Mouse (Mus musculus) lung, embryonic 16.5 days (tissue): ENCODE measurements around the gene Erc2. TPM values are rescaled to one million over a fixed set of nuclear protein-coding genes. Genes with fewer than 3 reads are reported as not detected.
"Not testable (repeated sequence)": the region's sequence is repeated elsewhere in the genome, so short reads cannot be mapped to it uniquely, and the experiment has no call there.

Source experiments
- ATAC-seq: fragments of 200-750 bp; cut with Nextera tagmentation; 2 replicates; pipeline ENCODE4 v1.8.0; 2017; ENCODE audit warnings: low read depth, mild to moderate bottlenecking, moderate library complexity
- H3K27ac ChIP-seq: fragments of 300-500 bp; sonication (generic); 2 replicates; pipeline ENCODE4 v1.5.1; 2014; ENCODE audit warnings: mild to moderate bottlenecking, control low read depth, low read length
- H3K27me3 ChIP-seq: fragments of 300-500 bp; sonication (generic); 2 replicates; pipeline ENCODE4 v1.6.1; 2014; ENCODE audit warnings: low read depth, low read length, mixed read lengths; ENCODE audit not compliant: control insufficient read depth, insufficient read depth
- H3K36me3 ChIP-seq: fragments of 300-500 bp; sonication (generic); 2 replicates; pipeline ENCODE4 v1.6.1; 2014; ENCODE audit warnings: low read length; ENCODE audit not compliant: control insufficient read depth, insufficient read depth
- H3K4me1 ChIP-seq: fragments of 300-500 bp; sonication (generic); replicated peaks from 2 replicates; pipeline ENCODE4 v1.6.1; 2014; ENCODE audit warnings: low read length, mixed read lengths; ENCODE audit not compliant: control insufficient read depth, insufficient read depth
- H3K4me2 ChIP-seq: fragments of 300-500 bp; sonication (generic); 2 replicates; pipeline ENCODE4 v1.6.1; 2014; ENCODE audit warnings: low read depth, low read length, control low read depth
- H3K4me3 ChIP-seq: fragments of 300-500 bp; sonication (generic); 2 replicates; pipeline ENCODE4 v1.5.1; 2014; ENCODE audit warnings: mild to moderate bottlenecking, low read length, control low read depth
- H3K9ac ChIP-seq: fragments of 300-500 bp; sonication (generic); 2 replicates; pipeline ENCODE4 v1.6.1; 2014; ENCODE audit warnings: low read length, control low read depth
- H3K9me3 ChIP-seq: fragments of 300-500 bp; sonication (generic); 2 replicates; pipeline ENCODE4 v1.6.1; 2016; ENCODE audit warnings: low read length; ENCODE audit not compliant: control insufficient read depth
- WGBS: fragments of 180-500 bp; shearing (Covaris S2); extraction: QIAGEN DNeasy Blood & Tissue Kit; methylation state at CpG from one replicate; pipeline ENCODE4 v1.1.7; 2014; 5-methylcytosine and 5-hydroxymethylcytosine counted together
- polyA plus RNA-seq: library from polyadenylated mRNA; unstranded; fragments of >200 nt; fragmentation: Nextera tagmentation; extraction: Ambion mirVana; gene quantifications from 2 replicates; pipeline ENCODE4 v1.2.1, GENCODE M21; 2015

Gene Erc2
- polyA plus RNA-seq, 1 experiment from 2014 or later: 1.5 TPM

DNA sequence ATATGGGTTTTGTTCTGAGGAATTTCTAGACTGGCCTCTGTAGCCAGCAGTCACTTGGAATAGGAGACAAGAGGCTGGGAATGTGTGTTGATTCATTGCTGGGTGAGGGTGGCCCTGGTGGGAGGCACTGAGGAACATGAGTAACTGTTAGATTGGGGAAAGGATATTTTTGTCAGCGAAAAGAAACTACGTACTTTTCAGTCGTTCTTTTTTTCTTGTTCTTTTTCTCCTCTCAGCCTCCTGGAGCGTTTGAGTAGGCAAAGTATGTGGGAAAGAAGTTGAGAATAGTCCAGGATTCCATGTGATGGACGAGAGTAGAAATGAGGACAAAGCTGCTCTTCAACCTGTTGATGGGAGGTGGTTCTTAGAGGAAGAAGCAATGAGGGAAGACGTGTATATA lies 230.4 kb downstream of the Erc2 start:
- Histone ChIP-seq H3K9me3 (no peaks in the 10 kb centered on the region), H3K27ac (no peak overlapping the region), H3K9ac (no peak overlapping the region), H3K4me1 (no peaks in the 10 kb centered on the region), H3K4me3 (no peak overlapping the region), H3K27me3 (no peaks in the 10 kb centered on the region), H3K4me2 (no peak overlapping the region), H3K36me3 (no peaks in the 10 kb centered on the region)
- no peak for ATAC-seq
- 74% methylated on average over 6 of the region's 6 CpGs for WGBS

GRCm38 (mm10) chr14:27860371-27861046 lies 238.3 kb downstream of the Erc2 start:
- 52% methylated on average over 6 of the region's 6 CpGs for WGBS

GRCm38 (mm10) chr14:27862299-27862698 lies 240.1 kb downstream of the Erc2 start:
- H3K4me3 ChIP-seq: no peak overlapping the region
- ATAC-seq: no peak
- H3K4me2 ChIP-seq: no peak overlapping the region
- no peak overlapping the region for H3K27ac ChIP-seq
- H3K9me3 ChIP-seq: no peaks in the 10 kb centered on the region
- H3K36me3 ChIP-seq: no peaks in the 10 kb centered on the region
- H3K4me1 ChIP-seq: no peaks in the 10 kb centered on the region
- no peaks in the 10 kb centered on the region for H3K27me3 ChIP-seq
- H3K9ac ChIP-seq: no peak overlapping the region

More at GRCm38 (mm10) chr14:27860371-27861046, 238.3 kb downstream of the Erc2 start:
- no peaks in the 10 kb centered on the region for H3K27me3 ChIP-seq
- H3K36me3 ChIP-seq: no peaks in the 10 kb centered on the region
- H3K9ac ChIP-seq: no peak overlapping the region
- no peak overlapping the region for H3K27ac ChIP-seq
- no peaks in the 10 kb centered on the region for H3K9me3 ChIP-seq
- no peak overlapping the region for H3K4me3 ChIP-seq
- ATAC-seq: 0 out of 2 replicates have a peak, but pooled peaks have one; percentile 20
- no peak overlapping the region for H3K4me2 ChIP-seq
- H3K4me1 ChIP-seq: no peaks in the 10 kb centered on the region

DNA sequence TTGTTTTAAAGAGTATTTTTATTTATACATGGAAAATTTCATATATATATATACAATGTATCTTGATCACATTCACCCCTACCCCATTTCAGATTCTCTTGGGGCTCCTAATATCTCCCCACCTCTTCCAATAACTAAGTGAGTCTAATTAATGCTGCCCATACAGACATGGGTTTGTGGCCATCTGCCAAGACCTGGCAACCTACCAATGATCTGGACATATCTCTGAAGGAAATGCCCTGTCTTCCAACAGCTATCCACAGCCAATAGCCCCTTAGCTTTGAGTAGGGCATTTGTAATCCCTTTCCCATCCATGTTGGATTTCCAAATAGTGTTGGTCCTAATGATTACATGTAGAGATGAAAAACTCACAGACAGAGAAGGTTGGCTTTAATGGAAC lies 245.2 kb downstream of the Erc2 start:
- Histone ChIP-seq H3K4me1 (no peaks in the 10 kb centered on the region), H3K36me3 (no peaks in the 10 kb centered on the region), H3K27ac (no peak overlapping the region), H3K9ac (no peak overlapping the region), H3K9me3 (no peaks in the 10 kb centered on the region), H3K4me2 (no peak overlapping the region), H3K4me3 (no peak overlapping the region), H3K27me3 (no peaks in the 10 kb centered on the region)
- no peak for ATAC-seq

GRCm38 (mm10) chr14:27873619-27874018 lies 251.4 kb downstream of the Erc2 start:
- H3K36me3 ChIP-seq: no peaks in the 10 kb centered on the region
- no peak overlapping the region for H3K27ac ChIP-seq
- no peaks in the 10 kb centered on the region for H3K9me3 ChIP-seq
- no peak overlapping the region for H3K9ac ChIP-seq
- ATAC-seq: no peak
- H3K4me2 ChIP-seq: no peak overlapping the region
- H3K4me1 ChIP-seq: no peaks in the 10 kb centered on the region
- 79% methylated on average over 1 of the region's 1 CpGs for WGBS
- H3K4me3 ChIP-seq: no peak overlapping the region
- no peaks in the 10 kb centered on the region for H3K27me3 ChIP-seq

- Histone ChIP-seq H3K36me3 (no peaks in the 10 kb centered on the region), H3K9me3 (no peaks in the 10 kb centered on the region), H3K27me3 (no peaks in the 10 kb centered on the region), H3K4me3 (no peak overlapping the region), H3K27ac (no peak overlapping the region), H3K9ac (no peak overlapping the region), H3K4me2 (no peak overlapping the region), H3K4me1 (no peaks in the 10 kb centered on the region)
- ATAC-seq: no peak
- WGBS: 78% methylated on average over 13 of the region's 13 CpGs
Measured at GRCm38 (mm10) chr14:27875991-27876411, 253.8 kb downstream of the Erc2 start.

DNA sequence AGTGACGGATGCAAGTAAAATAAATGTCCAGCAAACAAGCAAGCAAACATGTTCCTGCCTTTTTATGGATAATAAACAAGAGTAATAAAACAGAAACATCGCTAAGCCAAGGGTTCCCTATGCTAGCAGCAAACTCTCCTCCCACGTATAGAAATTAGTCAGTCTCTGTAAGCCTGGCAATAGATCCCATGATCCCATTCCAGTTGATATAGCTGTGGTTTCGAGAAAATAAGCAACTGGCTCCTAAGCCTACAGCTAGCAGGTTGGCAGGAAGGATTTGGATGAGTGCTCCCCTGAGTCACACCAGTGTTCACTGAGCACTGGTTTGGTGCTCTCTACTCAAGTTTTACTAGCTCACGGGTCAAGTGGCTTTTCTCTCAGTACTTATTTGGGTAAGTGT lies 259.7 kb downstream of the Erc2 start:
- H3K36me3 ChIP-seq: no peaks in the 10 kb centered on the region
- no peak overlapping the region for H3K4me3 ChIP-seq
- no peaks in the 10 kb centered on the region for H3K9me3 ChIP-seq
- H3K27ac ChIP-seq: no peak overlapping the region
- no peak overlapping the region for H3K4me2 ChIP-seq
- ATAC-seq: no peak
- H3K4me1 ChIP-seq: no peaks in the 10 kb centered on the region
- H3K9ac ChIP-seq: no peak overlapping the region
- 71% methylated on average over 5 of the region's 5 CpGs for WGBS
- H3K27me3 ChIP-seq: no peaks in the 10 kb centered on the region

DNA sequence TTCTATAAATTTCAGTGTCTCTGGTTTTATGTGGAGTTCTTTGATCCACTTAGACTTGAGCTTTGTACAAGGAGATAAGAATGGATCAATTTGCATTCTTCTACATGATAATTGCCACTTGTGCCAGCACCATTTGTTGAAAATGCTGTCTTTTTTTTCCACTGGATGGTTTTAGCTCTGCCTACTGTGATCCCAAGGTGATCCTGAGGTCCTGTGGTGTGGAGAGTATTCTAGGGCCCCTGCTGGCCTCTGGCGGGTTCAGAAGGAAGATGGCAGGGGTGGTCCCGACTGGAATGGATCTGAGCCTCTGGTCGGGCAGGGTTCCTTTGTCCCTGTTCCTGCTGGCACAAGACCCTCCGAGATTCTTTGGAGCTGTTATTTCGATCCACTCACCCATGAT lies 264.1 kb downstream of the Erc2 start:
- H3K27ac ChIP-seq, H3K4me1 ChIP-seq, H3K36me3 ChIP-seq, ATAC-seq, H3K9me3 ChIP-seq, H3K4me3 ChIP-seq, H3K9ac ChIP-seq, H3K4me2 ChIP-seq, H3K27me3 ChIP-seq: not testable (repeated sequence)
- WGBS: 78% methylated on average over 5 of the region's 5 CpGs

GRCm38 (mm10) chr14:27887488-27887887 lies 265.3 kb downstream of the Erc2 start:
- no peak overlapping the region for H3K27ac ChIP-seq
- no peak overlapping the region for H3K4me2 ChIP-seq
- no peaks in the 10 kb centered on the region for H3K27me3 ChIP-seq
- no peak overlapping the region for H3K4me3 ChIP-seq
- H3K36me3 ChIP-seq: no peaks in the 10 kb centered on the region
- no peak for ATAC-seq
- H3K9me3 ChIP-seq: no peaks in the 10 kb centered on the region
- 78% methylated on average over 5 of the region's 5 CpGs for WGBS
- H3K9ac ChIP-seq: no peak overlapping the region
- no peaks in the 10 kb centered on the region for H3K4me1 ChIP-seq

DNA sequence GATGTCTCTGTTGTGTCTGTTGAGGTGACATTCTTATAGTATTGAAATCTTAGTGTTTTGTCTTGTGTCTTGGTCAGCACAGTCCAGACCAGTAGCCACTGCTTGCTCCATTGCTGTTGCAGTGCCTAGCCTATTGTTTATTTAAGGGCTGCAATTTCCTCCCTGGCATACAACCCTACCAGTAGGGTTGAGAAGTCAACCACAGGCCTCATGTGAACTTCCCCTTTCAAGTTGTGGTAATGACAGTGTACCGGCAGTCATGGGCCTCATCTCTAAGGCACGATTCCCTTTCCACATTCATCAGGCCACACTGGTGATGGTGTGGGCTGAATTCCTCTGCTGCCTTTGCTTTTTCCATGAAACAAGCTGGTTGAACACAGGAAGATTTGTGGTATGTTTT lies 267.4 kb downstream of the Erc2 start:
- no peaks in the 10 kb centered on the region for H3K36me3 ChIP-seq
- no peaks in the 10 kb centered on the region for H3K27me3 ChIP-seq
- no peak overlapping the region for H3K4me3 ChIP-seq
- H3K9ac ChIP-seq: no peak overlapping the region
- 87% methylated on average over 2 of the region's 2 CpGs for WGBS
- no peaks in the 10 kb centered on the region for H3K4me1 ChIP-seq
- H3K9me3 ChIP-seq: no peaks in the 10 kb centered on the region
- ATAC-seq: no peak
- H3K27ac ChIP-seq: no peak overlapping the region
- H3K4me2 ChIP-seq: no peak overlapping the region
